Mouse (Mus musculus): ENCODE measurements around the gene Nit1.

The Nit1 gene

GRCm38 (mm10) chr1:171345225-171346094, at the start of gene Nit1, which contains the start of gene Pfdn2:
Nit1 (minus strand) TSS chr1:171345646.
Pfdn2 (plus strand) TSS chr1:171345670.
- peak; percentile 99 for DNase-seq

DNA sequence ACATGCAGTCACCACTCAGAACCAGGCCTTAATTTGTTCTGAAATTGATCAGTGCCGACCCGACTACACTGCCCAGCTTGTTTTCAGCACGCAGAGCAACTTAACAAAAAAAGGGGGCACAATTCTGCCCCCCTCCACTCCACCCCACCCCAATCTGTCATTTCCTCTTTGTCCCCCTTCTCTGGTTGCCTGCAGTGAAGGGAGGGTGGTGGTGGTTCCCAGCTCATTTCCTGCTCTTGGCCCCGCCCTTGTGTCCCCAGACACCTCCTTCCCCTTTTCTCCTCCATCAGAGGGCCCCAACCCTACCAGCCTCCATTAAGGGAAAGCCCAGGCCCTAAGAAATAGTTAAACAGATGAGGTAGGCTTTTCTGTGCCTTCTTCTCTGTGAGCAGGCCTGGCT, 44.7 kb upstream of the Nit1 start:
- peak; percentile 98 for DNase-seq

DNA sequence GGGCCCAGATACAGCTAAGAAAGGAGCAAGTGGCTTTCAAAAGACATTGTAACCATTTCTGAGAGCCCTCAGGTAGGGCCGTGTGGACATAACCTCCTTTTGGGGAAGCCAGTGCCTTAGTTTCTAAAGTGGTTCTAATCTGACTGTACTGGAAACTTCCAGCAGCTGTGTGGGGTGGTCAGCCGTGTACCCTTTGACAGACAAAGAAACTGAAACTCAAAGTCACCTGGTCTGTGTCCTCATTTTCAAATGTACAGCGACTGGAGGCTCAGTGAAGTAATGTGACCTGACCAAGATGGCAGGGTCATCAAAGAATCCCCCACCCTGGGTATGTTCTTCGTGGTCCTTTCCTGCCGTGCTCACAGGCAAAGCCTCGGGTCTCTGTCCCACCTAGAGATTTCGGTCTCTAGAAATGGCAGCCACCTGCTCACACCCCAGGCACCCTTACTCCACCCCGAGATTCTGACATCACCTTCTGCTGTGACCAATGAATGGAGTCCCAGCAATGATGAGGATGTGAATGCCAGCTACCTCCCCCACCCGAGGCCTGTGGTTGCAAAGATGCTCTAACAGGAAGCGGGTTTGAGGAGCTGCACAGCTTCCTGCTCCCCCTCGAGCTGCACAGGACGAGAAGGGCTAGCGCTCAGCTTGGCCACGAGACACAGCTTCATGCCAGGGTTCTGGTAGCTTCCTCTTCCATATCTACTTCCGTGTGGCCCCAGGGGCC, 43.1 kb upstream of the Nit1 start, which contains the start of gene Arhgap30:
Arhgap30 (plus strand) TSS at position 579 of the 727 bp plus-strand sequence.
- DNase-seq: peak; percentile 99

GRCm38 (mm10) chr1:171387099-171387498, 41.7 kb upstream of the Nit1 start:
- no peak for DNase-seq

GRCm38 (mm10) chr1:171385171-171385570, 39.7 kb upstream of the Nit1 start:
- DNase-seq: no peak

DNA sequence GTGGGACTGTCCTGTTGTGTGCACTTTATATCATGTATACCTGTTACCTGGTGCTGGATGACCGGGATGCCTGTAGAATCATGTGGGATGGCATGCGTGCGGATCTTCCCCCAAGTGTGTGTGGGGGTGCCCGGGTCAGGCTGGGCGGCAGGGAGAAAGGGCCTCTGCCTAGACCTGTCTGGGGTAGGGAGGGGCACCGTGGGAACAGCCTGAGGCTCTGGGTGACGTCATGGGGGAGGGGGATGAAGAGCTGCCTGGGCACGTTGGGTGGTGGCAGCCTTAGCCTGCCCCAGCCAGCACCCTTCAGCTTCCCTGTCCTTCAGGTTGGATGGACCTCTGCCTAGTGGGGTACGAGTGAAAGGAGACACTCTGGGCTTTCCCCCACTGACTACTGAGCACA, 38.9 kb upstream of the Nit1 start:
- DNase-seq: no peak

- DNase-seq: peak; percentile 91
Measured at GRCm38 (mm10) chr1:171382096-171382620, 36.7 kb upstream of the Nit1 start.

GRCm38 (mm10) chr1:171379935-171380599, 34.6 kb upstream of the Nit1 start:
- peak; percentile 98 for DNase-seq

- DNase-seq: no peak
Measured at GRCm38 (mm10) chr1:171378298-171378697, 32.9 kb upstream of the Nit1 start.

DNA sequence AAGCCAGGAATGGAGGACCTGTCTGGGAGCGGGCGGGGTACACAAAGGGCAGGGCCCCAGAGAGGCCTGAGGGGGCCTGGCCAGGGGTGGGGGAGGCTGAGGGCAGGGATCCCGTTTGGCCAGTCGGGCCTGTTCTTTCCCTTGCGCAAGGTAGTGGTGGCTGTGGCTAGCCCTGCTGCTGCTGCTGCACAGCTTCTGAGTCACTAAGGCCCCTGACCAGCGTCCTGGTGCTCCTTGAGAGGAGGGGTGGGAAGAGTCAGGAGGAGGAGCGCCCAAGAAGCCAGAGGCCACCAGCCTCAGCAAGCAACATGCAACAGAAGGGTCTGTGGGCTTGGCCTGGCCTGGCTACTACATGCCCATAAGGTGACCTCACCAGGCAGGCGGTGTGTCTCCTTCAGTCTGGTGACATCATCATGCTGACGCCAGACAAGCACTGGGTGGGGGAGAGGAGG, 30.2 kb upstream of the Nit1 start:
- no peak for DNase-seq

GRCm38 (mm10) chr1:171373946-171374345, 28.5 kb upstream of the Nit1 start:
- no peak for DNase-seq

DNA sequence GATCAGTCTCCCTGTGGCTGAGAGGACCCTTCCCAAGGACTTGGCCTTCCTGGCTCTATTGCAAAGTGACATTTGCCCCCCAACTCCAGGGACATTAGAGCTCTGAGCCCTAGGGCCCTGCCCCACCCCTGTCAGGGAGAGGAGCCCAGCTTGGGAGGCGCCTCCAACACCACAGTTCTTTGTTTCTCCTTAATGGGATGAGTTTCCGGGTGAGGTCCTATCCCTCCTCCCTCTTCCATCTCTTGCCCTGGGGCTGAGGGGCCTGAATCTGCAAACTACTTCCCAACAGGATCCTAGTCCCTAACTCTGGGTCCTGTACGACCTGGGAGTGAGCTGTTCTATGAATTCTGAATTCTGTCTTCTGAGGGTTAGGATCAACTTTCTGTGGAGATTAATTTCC, 27.4 kb upstream of the Nit1 start:
- no peak for DNase-seq

- peak; percentile 93 for DNase-seq
Measured at GRCm38 (mm10) chr1:171369845-171370556, 24.6 kb upstream of the Nit1 start, which contains the start of gene Nectin4. Nectin4 (plus strand) TSS chr1:171370099.

GRCm38 (mm10) chr1:171365934-171366333, 20.5 kb upstream of the Nit1 start:
- peak; percentile 94 for DNase-seq

- DNase-seq: peak; percentile 93
Measured at GRCm38 (mm10) chr1:171361106-171362103, 16.0 kb upstream of the Nit1 start.

DNA sequence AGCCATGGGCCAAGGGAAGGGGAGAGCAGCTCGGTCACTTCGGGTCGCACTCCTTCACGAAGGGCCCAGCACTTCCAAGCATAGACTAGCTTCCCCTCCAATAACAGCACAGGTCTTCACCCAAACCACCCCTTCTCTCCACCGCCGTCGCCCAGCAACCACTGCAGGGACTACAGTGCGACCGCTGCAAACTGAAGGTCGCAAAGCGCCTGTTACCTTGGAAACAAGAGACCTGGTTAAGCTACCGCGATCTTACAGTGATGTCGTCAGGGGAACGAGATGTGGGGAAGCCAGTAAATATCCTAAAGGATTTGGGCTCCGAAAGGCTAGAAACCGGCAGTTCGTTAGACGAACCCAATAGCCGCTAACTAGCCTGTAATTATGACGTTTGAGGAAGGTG, 15.2 kb upstream of the Nit1 start, which contains the start of gene Klhdc9:
Klhdc9 (minus strand) TSS at position 143 of the 400 bp plus-strand sequence.
- DNase-seq: peak; percentile 99

- DNase-seq: no peak
Measured at GRCm38 (mm10) chr1:171360253-171360652, 14.8 kb upstream of the Nit1 start.

DNA sequence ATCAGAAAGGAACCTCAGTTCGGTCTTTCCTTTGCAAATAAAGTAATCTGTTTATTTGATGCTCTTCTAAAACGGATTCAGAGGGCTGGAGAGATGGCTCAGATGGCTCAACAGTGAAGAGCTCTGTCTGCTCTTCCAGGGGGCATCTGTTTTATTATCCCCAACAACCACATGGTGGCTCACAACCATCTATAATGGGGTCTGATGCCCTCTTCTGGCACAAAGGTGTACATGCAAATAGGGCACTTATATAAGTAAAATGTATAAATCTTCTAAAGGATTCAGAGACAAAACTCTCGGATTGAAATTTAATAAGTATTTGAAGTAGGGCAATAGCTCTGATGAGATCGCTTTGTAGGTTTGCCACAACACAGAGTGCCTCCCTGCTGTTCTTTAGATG, 13.0 kb upstream of the Nit1 start:
- DNase-seq: no peak

- no peak for DNase-seq
Measured at GRCm38 (mm10) chr1:171356814-171357213, 11.4 kb upstream of the Nit1 start.

- no peak for DNase-seq
Measured at GRCm38 (mm10) chr1:171355812-171356340, 10.4 kb upstream of the Nit1 start.
